Mouse (Mus musculus) intestine, postnatal 0 days (tissue): ENCODE data around the gene Ccdc157. TPM values are rescaled to one million over a fixed set of nuclear protein-coding genes. Genes with fewer than 3 reads are reported as not detected.

Experiments used
- ATAC-seq: fragments of 200-750 bp; cut with Nextera tagmentation; 2 replicates; pipeline ENCODE4 v1.8.0; 2017; ENCODE audit warnings: mild to moderate bottlenecking, moderate TSS enrichment, moderate library complexity
- H3K27ac ChIP-seq: fragments of 300-500 bp; sonication (generic); 2 replicates; pipeline ENCODE4 v1.5.1; 2014; ENCODE audit warnings: mild to moderate bottlenecking, low read depth, low read length, moderate library complexity
- H3K27me3 ChIP-seq: fragments of 300-500 bp; sonication (generic); replicated peaks from 2 replicates; pipeline ENCODE4 v1.6.1; 2014; ENCODE audit warnings: low read length, mixed read lengths; ENCODE audit not compliant: control insufficient read depth, insufficient read depth
- H3K36me3 ChIP-seq: fragments of 300-500 bp; sonication (generic); 2 replicates; pipeline ENCODE4 v1.6.1; 2014; ENCODE audit warnings: mild to moderate bottlenecking, moderate library complexity; ENCODE audit not compliant: control insufficient read depth, insufficient read depth
- H3K4me1 ChIP-seq: fragments of 300-500 bp; sonication (generic); replicated peaks from 2 replicates; pipeline ENCODE4 v1.6.1; 2014; ENCODE audit warnings: antibody characterized with exemption, low read length, mixed read lengths; ENCODE audit not compliant: control insufficient read depth, insufficient read depth
- H3K4me2 ChIP-seq: fragments of 300-500 bp; sonication (generic); replicated peaks from 2 replicates; pipeline ENCODE4 v1.6.1; 2014; ENCODE audit warnings: low read depth, mild to moderate bottlenecking, moderate library complexity
- H3K4me3 ChIP-seq: fragments of 300-500 bp; sonication (generic); 2 replicates; pipeline ENCODE4 v1.5.1; 2014; ENCODE audit warnings: low read depth, low read length
- H3K9ac ChIP-seq: fragments of 300-500 bp; sonication (generic); 2 replicates; pipeline ENCODE4 v1.6.1; 2014; ENCODE audit warnings: mild to moderate bottlenecking, low read depth, low read length
- H3K9me3 ChIP-seq: fragments of 300-500 bp; sonication (generic); 2 replicates; pipeline ENCODE4 v1.6.1; 2016; ENCODE audit warnings: mixed run types; ENCODE audit not compliant: control insufficient read depth
- CTCF ChIP-seq: sonication (generic); IDR thresholded peaks from 2 replicates; pipeline ENCODE4 v1.5.1; 2016; ENCODE audit warnings: low read depth, mild to moderate bottlenecking, control low read depth, antibody characterized with exemption, moderate library complexity
- WGBS: fragments of 180-500 bp; shearing (Covaris S2); extraction: QIAGEN DNeasy Blood & Tissue Kit; methylation state at CpG from one replicate; pipeline ENCODE4 v1.1.7; 2014; 5-methylcytosine and 5-hydroxymethylcytosine counted together
- polyA plus RNA-seq: library from polyadenylated mRNA; unstranded; fragments of >200 nt; fragmentation: Nextera tagmentation; extraction: Ambion mirVana; gene quantifications from 2 replicates; pipeline ENCODE4 v1.2.1, GENCODE M21; 2015

The Ccdc157 gene
- polyA plus RNA-seq, 1 experiment from 2014 or later = 1.1 TPM

DNA sequence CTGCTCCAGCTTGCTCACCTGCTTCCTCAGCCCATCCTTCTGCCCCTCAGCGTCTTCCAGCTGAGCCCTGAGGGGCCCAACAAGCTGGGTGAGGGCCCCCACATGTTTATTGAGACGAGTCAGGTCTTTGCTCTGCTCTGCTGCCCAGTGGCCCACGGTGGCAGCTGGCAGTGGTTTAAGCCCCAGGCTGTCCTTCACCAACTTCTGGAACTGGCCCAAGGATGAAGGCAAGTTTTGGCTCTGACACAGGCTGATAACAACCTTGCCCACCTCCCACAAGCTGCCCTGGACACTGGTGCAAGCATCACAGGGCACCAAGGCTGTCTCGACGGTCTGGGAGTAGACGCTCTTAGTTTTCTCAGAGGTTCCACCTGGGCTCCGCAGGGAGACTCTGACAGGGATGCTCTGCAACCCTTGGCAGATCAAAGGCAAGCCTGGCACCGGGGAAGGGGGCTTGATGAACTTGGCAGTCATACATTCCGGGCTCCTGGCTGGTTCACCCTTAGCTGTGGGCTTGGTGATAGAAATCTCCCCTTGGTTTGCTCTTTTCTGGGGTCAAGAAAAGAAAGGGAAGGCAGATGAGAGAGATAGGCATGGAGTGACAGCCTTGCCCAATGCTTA lies 11.4 kb downstream of the Ccdc157 start:
- Histone ChIP-seq H3K4me1 (no peaks in the 10 kb centered on the region), H3K27ac (no peak overlapping the region), H3K27me3 (no peaks in the 10 kb centered on the region), H3K9ac (no peak overlapping the region), H3K4me2 (no peak overlapping the region), H3K36me3 (peaks cover 6% of the 10 kb centered on the region; the same call in 1 of the 2 replicates), H3K9me3 (no peaks in the 10 kb centered on the region), H3K4me3 (no peak overlapping the region)
- no peak for ATAC-seq
- 86% methylated on average over 9 of the region's 9 CpGs for WGBS
- no peak for TF ChIP-seq CTCF

GRCm38 (mm10) chr11:4148120-4148519 lies 12.0 kb downstream of the Ccdc157 start:
- no peak overlapping the region for H3K27ac ChIP-seq
- ATAC-seq = no peak
- H3K4me1 ChIP-seq = no peaks in the 10 kb centered on the region
- TF ChIP-seq CTCF = no peak
- peaks cover 11% of the 10 kb centered on the region; the same call in 1 of the 2 replicates for H3K36me3 ChIP-seq
- no peak overlapping the region for H3K4me3 ChIP-seq
- no peak overlapping the region for H3K9ac ChIP-seq
- H3K4me2 ChIP-seq = no peak overlapping the region
- no peaks in the 10 kb centered on the region for H3K9me3 ChIP-seq
- H3K27me3 ChIP-seq = no peaks in the 10 kb centered on the region
- WGBS = 90% methylated on average over 5 of the region's 5 CpGs

- Histone ChIP-seq H3K9ac (no peak overlapping the region), H3K9me3 (no peaks in the 10 kb centered on the region), H3K4me3 (no peak overlapping the region), H3K4me1 (no peaks in the 10 kb centered on the region), H3K4me2 (no peak overlapping the region), H3K36me3 (peaks cover 20% of the 10 kb centered on the region), H3K27me3 (no peaks in the 10 kb centered on the region), H3K27ac (no peak overlapping the region)
- no peak for TF ChIP-seq CTCF
- no peak for ATAC-seq
- WGBS = 89% methylated on average over 10 of the region's 10 CpGs
These were observed 13.0 kb downstream of the Ccdc157 start for GRCm38 (mm10) chr11:4147098-4147497.

DNA sequence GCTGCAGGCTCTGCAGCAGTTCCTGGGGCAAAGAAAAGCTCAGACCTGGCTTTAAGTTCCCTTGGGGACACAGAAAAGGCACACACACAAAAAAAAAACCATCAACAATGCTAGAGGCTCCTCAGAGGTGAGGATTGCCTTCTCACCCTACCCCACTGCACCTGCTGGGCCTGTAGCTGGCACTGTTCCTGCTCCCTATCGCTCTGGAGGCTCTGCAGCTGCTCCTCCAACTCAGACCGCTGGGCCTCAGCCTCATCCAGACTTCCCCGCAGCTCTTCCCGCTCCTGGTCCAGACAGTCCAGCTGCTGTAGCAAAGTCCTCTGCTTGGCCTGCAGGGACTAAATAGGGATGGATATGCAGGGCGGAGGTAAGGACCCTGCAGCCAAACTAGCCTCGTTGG lies 13.7 kb downstream of the Ccdc157 start:
- no peak overlapping the region for H3K9ac ChIP-seq
- H3K36me3 ChIP-seq = peaks cover 28% of the 10 kb centered on the region
- H3K9me3 ChIP-seq = no peaks in the 10 kb centered on the region
- no peak for ATAC-seq
- H3K4me2 ChIP-seq = no peak overlapping the region
- H3K27ac ChIP-seq = no peak overlapping the region
- H3K27me3 ChIP-seq = no peaks in the 10 kb centered on the region
- WGBS = 76% methylated on average over 6 of the region's 6 CpGs
- H3K4me1 ChIP-seq = no peaks in the 10 kb centered on the region
- H3K4me3 ChIP-seq = no peak overlapping the region
- TF ChIP-seq CTCF = no peak

- ATAC-seq = no peak
- Histone ChIP-seq H3K27me3 (no peaks in the 10 kb centered on the region), H3K4me3 (no peak overlapping the region), H3K27ac (no peak overlapping the region), H3K36me3 (peaks cover 57% of the 10 kb centered on the region), H3K4me2 (no peak overlapping the region), H3K9me3 (no peaks in the 10 kb centered on the region), H3K4me1 (no peaks in the 10 kb centered on the region), H3K9ac (no peak overlapping the region)
- no peak for TF ChIP-seq CTCF
- WGBS = 92% methylated on average over 21 of the region's 21 CpGs
These were observed 16.6 kb downstream of the Ccdc157 start for GRCm38 (mm10) chr11:4143281-4144062.

GRCm38 (mm10) chr11:4142352-4142751 lies 17.7 kb downstream of the Ccdc157 start:
- no peak overlapping the region for H3K9ac ChIP-seq
- H3K4me3 ChIP-seq = no peak overlapping the region
- ATAC-seq = no peak
- no peak for TF ChIP-seq CTCF
- no peak overlapping the region for H3K4me2 ChIP-seq
- no peaks in the 10 kb centered on the region for H3K4me1 ChIP-seq
- no peak overlapping the region for H3K27ac ChIP-seq
- no peaks in the 10 kb centered on the region for H3K27me3 ChIP-seq
- WGBS = 87% methylated on average over 4 of the region's 4 CpGs
- H3K36me3 ChIP-seq = peaks cover 67% of the 10 kb centered on the region
- no peaks in the 10 kb centered on the region for H3K9me3 ChIP-seq
